Mouse (Mus musculus) heart, postnatal 0 days (tissue): ENCODE measurements around the gene Cggbp1. TPM values are rescaled to one million over a fixed set of nuclear protein-coding genes. Genes with fewer than 3 reads are reported as not detected.

Experiments used
- ATAC-seq: fragments of 200-750 bp; cut with Nextera tagmentation; 2 replicates; pipeline ENCODE4 v1.8.0; 2017; ENCODE audit warnings: low read depth, moderate number of reproducible peaks, moderate library complexity; ENCODE audit not compliant: insufficient read depth
- DNase-seq: peaks from one replicate; pipeline ENCODE4 v3.0.0-alpha.2; 2016; ENCODE audit warnings: low spot score
- H3K27ac ChIP-seq: fragments of 300-500 bp; sonication (generic); 2 replicates; pipeline ENCODE4 v1.5.1; 2014; ENCODE audit warnings: low read depth, mild to moderate bottlenecking
- H3K27me3 ChIP-seq: fragments of 300-500 bp; sonication (generic); 2 replicates; pipeline ENCODE4 v1.6.1; 2014; ENCODE audit warnings: low read length, mixed read lengths; ENCODE audit not compliant: control insufficient read depth, insufficient read depth
- H3K36me3 ChIP-seq: fragments of 300-500 bp; sonication (generic); replicated peaks from 2 replicates; pipeline ENCODE4 v1.6.1; 2014; ENCODE audit warnings: low read length, mixed read lengths; ENCODE audit not compliant: control insufficient read depth, insufficient read depth
- H3K4me1 ChIP-seq: fragments of 300-500 bp; sonication (generic); 2 replicates; pipeline ENCODE4 v1.6.1; 2014; ENCODE audit warnings: antibody characterized with exemption; ENCODE audit not compliant: control insufficient read depth, insufficient read depth
- H3K4me2 ChIP-seq: fragments of 300-500 bp; sonication (generic); 2 replicates; pipeline ENCODE4 v1.6.1; 2014; ENCODE audit warnings: low read depth, mild to moderate bottlenecking, low read length, moderate library complexity
- H3K4me3 ChIP-seq: fragments of 300-500 bp; sonication (generic); 2 replicates; pipeline ENCODE4 v1.5.1; 2014; ENCODE audit warnings: low read depth, low read length
- H3K9ac ChIP-seq: fragments of 300-500 bp; sonication (generic); replicated peaks from 2 replicates; pipeline ENCODE4 v1.6.1; 2014; ENCODE audit warnings: low read depth, low read length, mixed read lengths
- H3K9me3 ChIP-seq: fragments of 300-500 bp; sonication (generic); replicated peaks from 2 replicates; pipeline ENCODE4 v1.6.1; 2016; ENCODE audit warnings: low read length; ENCODE audit not compliant: control insufficient read depth
- CTCF ChIP-seq: IDR thresholded peaks from 2 replicates; pipeline ENCODE4 v1.5.1; 2016; ENCODE audit warnings: antibody characterized with exemption, control low read depth, low read depth
- EP300 ChIP-seq: IDR thresholded peaks from 2 replicates; pipeline ENCODE4 v1.6.1; 2016; ENCODE audit warnings: antibody characterized with exemption, low read depth
- WGBS: fragments of 180-500 bp; shearing (Covaris S2); extraction: QIAGEN DNeasy Blood & Tissue Kit; methylation state at CpG from one replicate; pipeline ENCODE4 v1.1.7; 2014; 5-methylcytosine and 5-hydroxymethylcytosine counted together
- polyA plus RNA-seq: library from polyadenylated mRNA; unstranded; fragments of >200 nt; fragmentation: Nextera tagmentation; extraction: Ambion mirVana; gene quantifications from 2 replicates; pipeline ENCODE4 v1.2.1, GENCODE M21; 2015
- total RNA-seq: library from RNA; depleted of rRNA; stranded (reverse); fragments of >200 nt; gene quantifications from 2 replicates; pipeline ENCODE4 v1.2.3, GENCODE M21; 2014; ENCODE audit warnings: low replicate concordance

Cggbp1 gene
- total and polyA plus RNA-seq, 2 experiments from 2014 or later, result 29.5 to 29.6 TPM

- Histone ChIP-seq H3K4me3 (no peak overlapping the region), H3K9ac (no peak overlapping the region), H3K27ac (no peak overlapping the region), H3K4me1 (0 out of 2 replicates have a peak, but pooled peaks cover 2% of the 10 kb centered on the region), H3K27me3 (no peaks in the 10 kb centered on the region), H3K36me3 (no peaks in the 10 kb centered on the region), H3K4me2 (no peak overlapping the region), H3K9me3 (no peaks in the 10 kb centered on the region)
- DNase-seq, result no peak
- no peak for TF ChIP-seq EP300
- peak; percentile 5; the same call in 1 of the 2 replicates for TF ChIP-seq CTCF
- WGBS, result 90% methylated on average over 8 of the region's 8 CpGs
- ATAC-seq, result no peak
Observed at GRCm38 (mm10) chr16:64845947-64846346, 5.8 kb upstream of the Cggbp1 start.

- Histone ChIP-seq H3K9ac (peak overlapping the region; percentile 95), H3K4me1 (peaks cover 6% of the 10 kb centered on the region), H3K36me3 (peaks cover 9% of the 10 kb centered on the region), H3K4me2 (peak overlapping the region; percentile 82), H3K9me3 (no peaks in the 10 kb centered on the region), H3K27ac (peak overlapping the region; percentile 96), H3K4me3 (peak overlapping the region; percentile 95), H3K27me3 (no peaks in the 10 kb centered on the region)
- DNase-seq (no peak), ATAC-seq (no peak)
- TF ChIP-seq CTCF, result no peak
- no peak for TF ChIP-seq EP300
- WGBS, result under 1% methylated on average over 16 of the region's 16 CpGs
Observed at GRCm38 (mm10) chr16:64850287-64851084, 1.3 kb upstream of the Cggbp1 start.

GRCm38 (mm10) chr16:64851085-64851562 lies 672 bp upstream of the Cggbp1 start:
- Histone ChIP-seq H3K9me3 (no peaks in the 10 kb centered on the region), H3K4me2 (peak overlapping the region; percentile 82), H3K27me3 (no peaks in the 10 kb centered on the region), H3K4me3 (peak overlapping the region; percentile 95), H3K4me1 (peaks cover 6% of the 10 kb centered on the region), H3K27ac (peak overlapping the region; percentile 96), H3K9ac (peak overlapping the region; percentile 95), H3K36me3 (peaks cover 16% of the 10 kb centered on the region)
- no peak for TF ChIP-seq CTCF
- no peak; the same call in 1 of the 2 replicates for TF ChIP-seq EP300
- under 1% methylated on average over 44 of the region's 45 CpGs for WGBS
- ATAC-seq, result peak; percentile 17
- DNase-seq, result peak; percentile 11

- peak overlapping the region; percentile 95 for H3K9ac ChIP-seq
- WGBS, result under 1% methylated on average over 41 of the region's 53 CpGs
- ATAC-seq (peak; percentile 12), DNase-seq (no peak)
- no peak for TF ChIP-seq CTCF
- peak overlapping the region; percentile 95 for H3K4me3 ChIP-seq
- H3K4me2 ChIP-seq, result peak overlapping the region; percentile 83
- no peaks in the 10 kb centered on the region for H3K9me3 ChIP-seq
- peaks cover 20% of the 10 kb centered on the region for H3K36me3 ChIP-seq
- peaks cover 6% of the 10 kb centered on the region for H3K4me1 ChIP-seq
- H3K27me3 ChIP-seq, result no peaks in the 10 kb centered on the region
- H3K27ac ChIP-seq, result peak overlapping the region; percentile 99
Observed at GRCm38 (mm10) chr16:64852441-64852871, 660 bp downstream of the Cggbp1 start.

GRCm38 (mm10) chr16:64852891-64853290 lies 1.1 kb downstream of the Cggbp1 start:
- 2% methylated on average over 14 of the region's 14 CpGs for WGBS
- H3K9me3 ChIP-seq, result no peaks in the 10 kb centered on the region
- no peaks in the 10 kb centered on the region for H3K27me3 ChIP-seq
- peaks cover 20% of the 10 kb centered on the region for H3K36me3 ChIP-seq
- DNase-seq (no peak), ATAC-seq (no peak)
- peak overlapping the region; percentile 95 for H3K9ac ChIP-seq
- no peak for TF ChIP-seq CTCF
- TF ChIP-seq EP300, result no peak
- peak overlapping the region; percentile 83 for H3K4me2 ChIP-seq
- peak overlapping the region; percentile 99 for H3K27ac ChIP-seq
- H3K4me1 ChIP-seq, result peaks cover 6% of the 10 kb centered on the region
- peak overlapping the region; percentile 95 for H3K4me3 ChIP-seq
